Mouse (Mus musculus): ENCODE data around the gene Rps16.

DNA sequence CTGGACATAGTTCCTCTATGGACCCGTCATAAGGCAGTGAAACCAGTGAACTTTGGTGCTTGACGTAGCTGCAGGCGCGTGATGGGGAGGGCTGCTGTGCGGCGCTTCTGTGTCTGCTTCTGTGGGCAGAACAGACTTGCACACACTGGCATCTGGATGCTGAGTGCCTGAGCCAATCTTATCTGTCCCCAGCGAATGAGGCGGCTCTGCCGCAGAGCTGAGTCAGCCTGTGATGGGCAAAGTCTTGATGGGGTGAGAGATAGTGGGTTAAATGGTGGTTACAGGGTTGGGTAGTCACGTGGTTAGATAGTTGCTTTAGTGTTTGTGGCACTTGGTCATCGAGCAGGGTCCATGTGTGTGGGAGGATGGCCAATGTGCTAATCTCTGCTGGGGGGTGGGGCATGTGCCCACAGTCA is 32.5 kb downstream of the Rps16 start:
- TF ChIP-seq CTCF (IDR thresholded peaks at IDR 0.05; ENCODE audit: borderline replicate concordance, insufficient read depth, low read length) (no peak), POLR2A (IDR thresholded peaks at IDR 0.05; ENCODE audit: low read depth, low read length) (no peak)
